27 mouse cellular contexts compared by ENCODE assay signal in genomic region chr3:27201728-27202411, GRCm38 (mm10). TPM values are rescaled to one million over a fixed set of nuclear protein-coding genes. Genes with fewer than 3 reads are reported as not detected.
DNase-seq lines count a peak whose midpoint lies in the region; ATAC-seq and TF ChIP-seq lines count a peak whose summit lies in the region.
"Had no signal": no experiment of that assay in that cellular context is flagged by ENCODE, and none has a peak within 500 bp of the region (broad histone marks: within the 10 kb centered on the region; RNA-seq: fewer than 3 reads in every experiment).

No protein-coding gene starts in this region.

- H3K27ac ChIP-seq in liver, adult 2 months (replicated peaks; ENCODE audit: insufficient read depth, low read depth, low read length), result no peak overlapping the region
- peak overlapping the region; percentile 18; the same call in 1 of the 2 replicates for H3K27ac ChIP-seq in brown adipose tissue, adult 24 weeks (replicated peaks; ENCODE audit: low read depth, low read length)
- H3K27ac ChIP-seq in liver, embryonic 15.5 days (replicated peaks), result no peak overlapping the region
- H3K27ac ChIP-seq in hindbrain, postnatal 0 days, result no peak overlapping the region
- H3K27ac ChIP-seq: embryonic facial prominence, embryonic 15.5 days; forebrain, embryonic 12.5 days; hindbrain, embryonic 14.5 days; left cerebral cortex, adult 2 months; limb, embryonic 12.5 days; midbrain, embryonic 13.5 days; neural tube, embryonic 13.5 days; stomach, embryonic 15.5 days had no signal

- 61% methylated on average over 5 of the region's 5 CpGs for WGBS in liver, adult 2 months
- WGBS in liver, embryonic 15.5 days (ENCODE audit: insufficient replicate concordance), result 58% methylated on average over 5 of the region's 5 CpGs
- WGBS in hindbrain, postnatal 0 days, result 90% methylated on average over 5 of the region's 5 CpGs

- peak; percentile 71 for DNase-seq in liver, adult 2 months (ENCODE audit: extremely low read depth, low read depth, low spot score)
- DNase-seq in liver, result no peak
- no peak for DNase-seq in kidney, postnatal 36 days
- DNase-seq in hindbrain, postnatal 0 days (ENCODE audit: low spot score), result no peak
- DNase-seq in thymus, postnatal 14 days, result no peak
- DNase-seq: adrenal gland, postnatal 10 days; cerebellum, adult 2 months; cerebellum, postnatal 14 days; gastrocnemius, postnatal 14 days; heart, postnatal 4 days; kidney, adult 11 months; kidney, postnatal 14 days; lung, embryonic 14.5 days; right cerebral cortex, postnatal 14 days had no signal

- H3K9ac ChIP-seq in liver, adult 2 months (ENCODE audit: low read depth, low read length), result no peak overlapping the region
- H3K9ac ChIP-seq in liver, embryonic 15.5 days, result no peak overlapping the region
- no peak overlapping the region for H3K9ac ChIP-seq in hindbrain, postnatal 0 days (replicated peaks; ENCODE audit: low read length)
- H3K9ac ChIP-seq: embryonic facial prominence, embryonic 15.5 days; forebrain, embryonic 12.5 days; hindbrain, embryonic 14.5 days; limb, embryonic 12.5 days; lung, embryonic 14.5 days; midbrain, embryonic 13.5 days; neural tube, embryonic 13.5 days; stomach, embryonic 15.5 days had no signal

- H3K27me3 ChIP-seq in liver, adult 2 months (ENCODE audit: control insufficient read depth, insufficient read depth, low read length), result no peaks in the 10 kb centered on the region
- no peaks in the 10 kb centered on the region for H3K27me3 ChIP-seq in liver, embryonic 15.5 days
- H3K27me3 ChIP-seq in hindbrain, postnatal 0 days (ENCODE audit: insufficient read depth, low read length), result no peaks in the 10 kb centered on the region
- H3K27me3 ChIP-seq: embryonic facial prominence, embryonic 15.5 days; forebrain, embryonic 12.5 days; limb, embryonic 12.5 days; midbrain, embryonic 13.5 days; neural tube, embryonic 13.5 days; stomach, embryonic 15.5 days had no signal

- peak; percentile 60 for ATAC-seq in liver, embryonic 15.5 days (ENCODE audit: insufficient read depth)
- ATAC-seq in megakaryocyte progenitor cell, adult 5-6 weeks (replicated peaks; ENCODE audit: poor library complexity), result 0 out of 2 replicates have a peak, but pooled peaks have one; percentile 38
- ATAC-seq in hindbrain, postnatal 0 days, result no peak
- ATAC-seq: inflammation-experienced regulatory T-cells, adult 6 months; midbrain, embryonic 13.5 days had no signal

- H3K4me2 ChIP-seq in liver, embryonic 15.5 days, result no peak overlapping the region
- no peak overlapping the region for H3K4me2 ChIP-seq in hindbrain, postnatal 0 days (ENCODE audit: low read depth, low read length)
- H3K4me2 ChIP-seq: embryonic facial prominence, embryonic 15.5 days; forebrain, embryonic 12.5 days; hindbrain, embryonic 14.5 days; limb, embryonic 12.5 days; lung, embryonic 14.5 days; midbrain, embryonic 13.5 days; neural tube, embryonic 13.5 days; stomach, embryonic 15.5 days had no signal

- H3K9me3 ChIP-seq in liver, embryonic 15.5 days (replicated peaks), result no peaks in the 10 kb centered on the region
- no peaks in the 10 kb centered on the region for H3K9me3 ChIP-seq in hindbrain, postnatal 0 days (ENCODE audit: low read length)
- H3K9me3 ChIP-seq: embryonic facial prominence, embryonic 15.5 days; forebrain, embryonic 12.5 days; G1E; limb, embryonic 12.5 days; midbrain, embryonic 13.5 days; neural tube, embryonic 13.5 days; stomach, embryonic 15.5 days had no signal

- no peaks in the 10 kb centered on the region for H3K36me3 ChIP-seq in liver, adult 2 months (ENCODE audit: control insufficient read depth, insufficient read depth, low read length)
- no peaks in the 10 kb centered on the region for H3K36me3 ChIP-seq in liver, embryonic 15.5 days (replicated peaks)
- no peaks in the 10 kb centered on the region for H3K36me3 ChIP-seq in hindbrain, postnatal 0 days (ENCODE audit: insufficient read depth, low read length)
- H3K36me3 ChIP-seq: embryonic facial prominence, embryonic 15.5 days; forebrain, embryonic 12.5 days; limb, embryonic 12.5 days; midbrain, embryonic 13.5 days; neural tube, embryonic 13.5 days; stomach, embryonic 15.5 days had no signal

- H3K4me3 ChIP-seq in liver, adult 2 months (ENCODE audit: insufficient read depth, low read depth, low read length), result no peak overlapping the region
- no peak overlapping the region for H3K4me3 ChIP-seq in brown adipose tissue, adult 24 weeks (ENCODE audit: insufficient read depth, low read depth, low read length)
- H3K4me3 ChIP-seq in liver, embryonic 15.5 days (replicated peaks), result no peak overlapping the region
- H3K4me3 ChIP-seq in hindbrain, postnatal 0 days (ENCODE audit: low read length), result no peak overlapping the region
- H3K4me3 ChIP-seq: embryonic facial prominence, embryonic 15.5 days; forebrain, embryonic 12.5 days; left cerebral cortex, adult 2 months; limb, embryonic 12.5 days; midbrain, embryonic 13.5 days; neural tube, embryonic 13.5 days; stomach, embryonic 15.5 days had no signal

- H3K4me1 ChIP-seq in liver, adult 2 months (ENCODE audit: control insufficient read depth, insufficient read depth, low read length), result peaks cover 9% of the 10 kb centered on the region
- no peaks in the 10 kb centered on the region for H3K4me1 ChIP-seq in brown adipose tissue, adult 24 weeks (ENCODE audit: control insufficient read depth, insufficient read depth, insufficient read length, low read length)
- no peaks in the 10 kb centered on the region for H3K4me1 ChIP-seq in liver, embryonic 15.5 days (replicated peaks)
- no peaks in the 10 kb centered on the region for H3K4me1 ChIP-seq in hindbrain, postnatal 0 days (ENCODE audit: insufficient read depth, low read length)
- H3K4me1 ChIP-seq: forebrain, embryonic 12.5 days; midbrain, embryonic 13.5 days had no signal

- TF ChIP-seq POLR2A in liver, adult 2 months (IDR thresholded peaks at IDR 0.05; ENCODE audit: extremely low read depth, insufficient read depth, low read length), result no peak

- no peak for TF ChIP-seq CTCF in liver, adult 2 months (IDR thresholded peaks at IDR 0.05; ENCODE audit: low read depth, low read length)
- no peak for TF ChIP-seq CTCF in hindbrain, postnatal 0 days (IDR thresholded peaks at IDR 0.05; ENCODE audit: low read depth)

- no peaks in the 10 kb centered on the region; the same call in 1 of the 2 replicates for H3K79me2 ChIP-seq in liver, adult 2 months (ENCODE audit: control insufficient read depth, insufficient read depth, low read length)

RNA-seq across cellular contexts. Expression of gene Nceh1, which starts 19.1 kb away (rescaled TPM):
- 18.2 and 32.5 TPM in 2 replicates for total RNA-seq in liver, adult 2 months (2014; rRNA removed)
- 7.9 and 8.9 TPM in 2 replicates for polyA plus RNA-seq in liver, adult 2 months (2012; rRNA removed)
- 2.2 and 2.4 TPM in 2 replicates for polyA plus RNA-seq in brown adipose tissue, adult 24 weeks (2012; ENCODE audit: insufficient read depth, insufficient read length, missing spikeins)
- 5.1 and 5.5 TPM in 2 replicates for polyA plus RNA-seq in liver, embryonic 15.5 days (2015; fragmentation: Nextera tagmentation; extraction: Ambion mirVana)
- total RNA-seq in megakaryocyte progenitor cell, adult 5-6 weeks (2015), result 17.6 and 18.4 TPM in 2 replicates
- 16.8 and 17.5 TPM in 2 replicates for total RNA-seq in megakaryocyte progenitor cell, adult 5-6 weeks (2017)
- total RNA-seq in hindbrain, postnatal 0 days (2014; rRNA removed), result 31.5 and 34.8 TPM in 2 replicates
- 35.7 and 36.1 TPM in 2 replicates for polyA plus RNA-seq in hindbrain, postnatal 0 days (2015; fragmentation: Nextera tagmentation; extraction: Ambion mirVana)

RNA-seq across cellular contexts. Expression of gene Ect2, which starts 48.2 kb away (rescaled TPM):
- total RNA-seq in liver, adult 2 months (2014; rRNA removed), result 1.8 and 2.2 TPM in 2 replicates
- 0.34 and 0.56 TPM in 2 replicates for polyA plus RNA-seq in liver, adult 2 months (2012; rRNA removed)
- 0.79 TPM in 1 of 2 replicates, not detected in the other for polyA plus RNA-seq in brown adipose tissue, adult 24 weeks (2012; ENCODE audit: insufficient read depth, insufficient read length, missing spikeins)
- polyA plus RNA-seq in liver, embryonic 15.5 days (2015; fragmentation: Nextera tagmentation; extraction: Ambion mirVana), result 37.9 TPM in 2 replicates
- total RNA-seq in megakaryocyte progenitor cell, adult 5-6 weeks (2015), result 76.1 and 84.2 TPM in 2 replicates
- 74.3 and 75.3 TPM in 2 replicates for total RNA-seq in megakaryocyte progenitor cell, adult 5-6 weeks (2017)
- total RNA-seq in hindbrain, postnatal 0 days (2014; rRNA removed), result 10.0 and 10.6 TPM in 2 replicates
- polyA plus RNA-seq in hindbrain, postnatal 0 days (2015; fragmentation: Nextera tagmentation; extraction: Ambion mirVana), result 6.3 and 7.8 TPM in 2 replicates
